Mouse (Mus musculus): ENCODE data around the gene H2-Q2.

GRCm38 (mm10) chr17:35301645-35302258, 40.3 kb upstream of the H2-Q2 start:
- TF ChIP-seq POLR2A (IDR thresholded peaks at IDR 0.05; ENCODE audit: control insufficient read depth in 1 of 2, insufficient read depth in 1 of 2, low read depth in 1 of 2, low read length in 2 of 2, poor library complexity in 1 of 2) = 0 out of 4 replicates have a peak, but pooled peaks of 1 of the 2 experiments have one; percentile 39
- TF ChIP-seq USF1 (IDR thresholded peaks at IDR 0.05; ENCODE audit: low read depth, low read length) = peak; percentile 94
- TF ChIP-seq MEF2A (IDR thresholded peaks at IDR 0.05; ENCODE audit: extremely low read depth, insufficient replicate concordance, low read depth, low read length, poor library complexity, severe bottlenecking) = no peak
- no peak for TF ChIP-seq POLR2AphosphoS2 (IDR thresholded peaks at IDR 0.05; ENCODE audit: low read length)
- no peak for TF ChIP-seq TAL1 (IDR thresholded peaks at IDR 0.05; ENCODE audit: low read length)
- no peak; the same call in 1 of the 2 replicates for TF ChIP-seq NELFE (IDR thresholded peaks at IDR 0.05; ENCODE audit: low read depth, low read length)
- TF ChIP-seq CTCF (IDR thresholded peaks at IDR 0.05 in 2 of 3, conservative IDR thresholded peaks at IDR 0.05 in 1 of 3; ENCODE audit: control insufficient read depth in 1 of 3, insufficient read depth in 1 of 3, low read depth in 2 of 3, low read length in 3 of 3, poor library complexity in 1 of 3, severe bottlenecking in 1 of 3) = peak; percentile 92 to 100 (median 99)
- TF ChIP-seq GATA1 (IDR thresholded peaks at IDR 0.05; ENCODE audit: low read depth, low read length) = no peak
- peak; percentile 75; the same call in 1 of the 2 replicates for TF ChIP-seq MAX (IDR thresholded peaks at IDR 0.05; ENCODE audit: low read length)
- TF ChIP-seq SMC3 (IDR thresholded peaks at IDR 0.05; ENCODE audit: low read depth, low read length) = peak; percentile 80
- TF ChIP-seq CHD2 (IDR thresholded peaks at IDR 0.05; ENCODE audit: low read length) = no peak
- peak; percentile 78 for TF ChIP-seq ELF1 (IDR thresholded peaks at IDR 0.05; ENCODE audit: low read depth, low read length)
- no peak for TF ChIP-seq E2F4 (IDR thresholded peaks at IDR 0.05; ENCODE audit: borderline replicate concordance, low read depth, low read length)
